Mouse (Mus musculus) thymus, postnatal 14 days (tissue): ENCODE data around the gene Ghrhr.

Experiments used
- DNase-seq: peaks from one replicate; pipeline ENCODE4 v3.0.0; 2021

The Ghrhr gene

DNA sequence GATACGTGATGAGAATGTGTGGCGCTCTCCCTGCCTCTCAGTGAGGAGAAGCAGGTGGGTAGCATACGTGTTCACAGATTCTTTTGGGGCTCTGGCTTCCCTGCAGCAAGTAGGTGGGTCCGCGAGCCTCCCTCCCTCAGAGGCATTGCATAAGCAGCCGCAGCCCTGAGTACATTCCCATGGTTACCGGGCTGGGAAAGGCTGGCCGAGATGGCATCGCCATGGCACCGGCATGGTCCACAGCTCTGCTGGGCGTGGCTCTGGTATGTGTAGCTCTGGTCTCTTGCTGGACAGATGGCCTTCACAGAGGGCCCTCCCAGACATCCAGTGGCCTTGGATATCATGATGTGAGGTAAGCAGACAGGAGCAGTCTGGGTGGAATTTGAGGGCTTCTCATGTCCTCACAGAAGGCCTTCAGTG is 20.5 kb downstream of the Ghrhr start:
- DNase-seq = no peak

DNA sequence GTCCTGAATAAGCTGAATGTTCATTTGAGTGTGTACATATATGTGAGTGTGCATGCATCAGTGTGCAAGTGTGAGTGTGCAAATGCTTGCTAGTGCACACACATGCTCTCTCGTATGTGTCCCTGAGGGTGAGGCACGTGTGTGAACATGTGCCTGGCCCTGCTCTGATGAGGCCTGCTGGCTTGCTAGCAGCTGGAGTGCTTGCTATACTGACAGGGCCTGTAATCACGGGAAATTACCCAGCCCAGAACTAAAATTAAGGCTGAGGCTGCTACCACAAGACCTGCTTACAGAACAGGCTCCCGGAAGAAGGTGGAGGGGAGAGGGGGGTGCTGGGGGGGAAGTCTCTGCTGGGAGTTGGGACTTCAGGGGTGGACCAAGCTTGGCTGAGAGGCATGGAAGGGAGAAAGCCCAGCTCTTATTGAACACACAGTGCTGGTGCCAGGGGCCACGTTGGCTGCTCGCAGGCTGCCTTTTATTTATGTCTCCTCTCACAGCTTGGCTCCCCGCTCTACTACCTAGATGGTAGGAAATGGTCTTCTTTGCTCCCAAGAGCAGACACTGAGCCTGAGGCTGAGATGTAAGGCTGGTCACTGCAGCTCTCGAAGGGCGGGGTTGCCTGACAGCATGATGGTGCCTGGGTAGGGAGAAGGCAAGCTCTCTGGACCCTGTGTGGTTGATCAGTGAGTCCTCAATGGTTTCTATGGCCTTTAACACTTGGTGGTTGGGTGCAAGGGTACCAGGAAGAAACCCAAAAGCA is 23.0 kb downstream of the Ghrhr start:
- no peak for DNase-seq

DNA sequence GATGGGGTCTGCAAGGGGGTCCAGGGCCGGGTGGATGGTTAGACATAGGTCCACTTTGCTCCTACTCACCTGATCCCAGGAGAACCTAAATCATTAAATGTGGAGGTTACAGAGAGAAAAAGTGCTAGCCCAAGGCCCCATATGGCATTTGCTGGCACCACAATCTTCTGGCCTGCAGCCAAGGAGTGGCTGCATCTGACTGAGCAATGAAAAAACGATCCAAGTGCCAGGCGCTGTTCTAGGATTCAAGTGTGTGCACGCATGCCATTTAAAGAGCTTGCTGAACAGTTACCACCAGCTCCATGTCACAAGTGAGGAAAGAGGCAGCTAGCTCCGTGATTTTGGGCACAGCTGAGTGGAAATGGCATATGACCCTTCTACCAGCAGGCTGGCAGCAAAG is 23.8 kb downstream of the Ghrhr start:
- no peak for DNase-seq

DNA sequence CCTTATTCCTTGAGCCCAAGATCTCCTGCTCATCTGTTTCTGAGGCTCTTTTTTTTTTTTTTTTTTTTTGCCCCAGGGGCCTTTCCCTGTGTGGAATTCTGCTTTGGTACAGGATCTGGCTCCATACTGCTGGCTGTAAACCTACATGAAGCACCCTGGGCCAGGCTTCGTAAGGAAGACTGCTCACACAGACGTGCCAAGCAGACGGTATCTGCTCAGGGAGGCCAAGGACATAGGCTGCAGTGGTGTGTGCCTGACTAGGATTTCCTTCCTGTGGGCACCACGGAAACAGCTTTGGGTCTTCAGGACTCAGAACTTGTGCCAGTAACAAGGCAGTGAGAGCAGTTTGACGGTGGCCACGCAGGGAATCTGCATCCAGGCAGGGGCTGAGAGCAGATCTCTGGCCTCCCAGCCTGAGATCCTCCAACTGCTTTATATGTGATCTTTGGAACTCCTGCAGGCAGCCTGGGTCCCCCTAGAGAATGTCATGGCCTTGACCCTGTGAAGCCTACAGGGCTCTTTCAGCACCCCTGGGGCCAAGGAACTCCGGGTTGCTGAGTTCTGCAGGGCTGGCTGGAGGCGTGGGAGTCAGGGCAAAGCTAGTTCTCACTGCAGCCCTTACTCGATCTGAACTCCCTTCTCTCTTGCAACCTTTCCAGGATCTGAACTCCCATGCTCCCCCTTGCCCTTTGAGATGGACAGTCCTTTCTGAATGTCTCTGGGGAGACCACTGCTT is 26.1 kb downstream of the Ghrhr start:
- DNase-seq = no peak

DNA sequence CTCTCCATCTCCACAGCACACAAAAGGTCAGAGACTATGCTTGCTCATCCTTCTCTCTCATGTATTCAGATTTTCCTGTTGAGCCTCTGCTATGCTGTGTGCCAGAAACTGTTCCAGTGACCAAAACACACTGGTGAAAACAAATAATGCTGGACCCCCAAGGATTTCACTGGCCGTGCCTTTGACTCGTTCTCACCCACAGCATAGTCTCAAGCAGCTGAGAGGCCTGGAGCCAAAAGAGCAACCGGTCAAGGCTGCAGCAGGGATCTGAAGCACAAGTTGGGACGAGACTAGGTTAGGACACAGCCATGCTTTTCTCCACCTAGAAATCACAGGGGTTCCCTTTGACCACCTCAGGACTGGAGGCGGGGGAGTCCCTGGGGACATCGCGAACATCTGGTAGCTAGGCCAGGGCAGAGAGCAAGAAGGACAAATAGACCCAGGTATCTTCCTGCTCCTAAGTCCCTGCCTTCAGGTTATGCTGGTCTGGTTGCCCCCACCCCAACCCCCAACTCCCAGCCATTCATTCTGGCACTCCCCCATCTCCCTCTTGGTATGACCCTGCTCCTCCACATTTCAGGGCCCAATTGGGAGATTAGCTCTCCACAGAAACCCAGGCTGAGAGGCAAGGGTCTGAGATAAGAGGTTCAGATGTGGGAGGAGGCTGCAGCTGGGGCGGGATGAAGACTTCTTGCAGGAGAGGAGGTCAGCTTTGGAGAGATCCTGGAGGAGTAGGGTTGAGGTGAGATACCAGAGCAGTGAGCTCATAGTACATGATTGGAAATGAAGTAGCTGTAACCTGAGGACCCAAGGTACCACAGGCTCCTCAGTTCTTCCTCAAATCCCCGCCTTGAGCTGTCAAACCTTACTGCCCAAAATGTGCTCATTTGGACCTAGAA is 27.6 kb downstream of the Ghrhr start:
- no peak for DNase-seq

DNA sequence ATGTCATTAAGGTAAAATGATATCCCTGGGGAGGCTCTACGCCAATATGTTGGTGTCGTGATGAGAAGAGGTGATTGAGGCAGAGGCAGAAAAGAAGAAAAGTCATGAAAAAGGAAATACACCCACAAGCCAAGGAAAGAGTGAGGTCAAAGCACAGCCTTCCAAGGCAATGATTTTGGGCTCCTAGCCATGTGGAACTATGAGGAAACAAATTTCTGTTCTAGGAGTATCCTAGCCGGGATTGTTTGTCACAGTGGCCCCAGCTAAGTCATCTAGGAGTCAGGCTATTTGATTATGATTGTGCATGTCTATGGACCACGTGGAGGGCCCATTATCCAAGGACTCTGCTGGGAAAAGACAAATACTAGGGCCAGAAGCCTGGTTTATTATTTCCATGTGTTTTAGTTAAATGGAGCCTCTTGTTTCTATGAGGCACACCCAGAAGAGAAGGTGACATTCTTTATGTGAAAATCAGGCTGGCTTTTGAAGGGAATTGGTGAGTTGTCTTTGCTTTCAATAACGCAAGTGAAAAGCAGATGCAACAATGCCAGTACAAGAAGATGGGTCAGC is 28.4 kb downstream of the Ghrhr start:
- no peak for DNase-seq

DNA sequence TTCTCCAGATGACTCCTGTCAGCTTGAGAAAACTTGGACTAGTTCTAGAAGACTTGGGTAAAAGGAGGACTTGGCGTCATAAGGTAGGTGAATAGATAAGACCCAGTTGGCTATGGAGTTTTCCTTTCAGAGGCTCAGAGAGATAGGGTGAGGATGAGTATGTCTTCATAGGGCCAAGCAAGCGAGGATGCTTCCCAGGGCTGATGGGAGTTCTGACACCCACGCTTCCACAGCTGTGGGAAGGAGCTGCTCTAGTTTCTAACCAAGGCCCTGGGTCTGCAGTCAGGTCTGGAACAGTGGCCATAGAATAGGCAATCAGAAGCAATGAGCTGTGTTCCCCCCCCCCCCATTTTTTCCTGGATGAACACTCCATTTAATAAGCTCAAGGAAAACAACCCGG is 31.2 kb downstream of the Ghrhr start:
- no peak for DNase-seq

DNA sequence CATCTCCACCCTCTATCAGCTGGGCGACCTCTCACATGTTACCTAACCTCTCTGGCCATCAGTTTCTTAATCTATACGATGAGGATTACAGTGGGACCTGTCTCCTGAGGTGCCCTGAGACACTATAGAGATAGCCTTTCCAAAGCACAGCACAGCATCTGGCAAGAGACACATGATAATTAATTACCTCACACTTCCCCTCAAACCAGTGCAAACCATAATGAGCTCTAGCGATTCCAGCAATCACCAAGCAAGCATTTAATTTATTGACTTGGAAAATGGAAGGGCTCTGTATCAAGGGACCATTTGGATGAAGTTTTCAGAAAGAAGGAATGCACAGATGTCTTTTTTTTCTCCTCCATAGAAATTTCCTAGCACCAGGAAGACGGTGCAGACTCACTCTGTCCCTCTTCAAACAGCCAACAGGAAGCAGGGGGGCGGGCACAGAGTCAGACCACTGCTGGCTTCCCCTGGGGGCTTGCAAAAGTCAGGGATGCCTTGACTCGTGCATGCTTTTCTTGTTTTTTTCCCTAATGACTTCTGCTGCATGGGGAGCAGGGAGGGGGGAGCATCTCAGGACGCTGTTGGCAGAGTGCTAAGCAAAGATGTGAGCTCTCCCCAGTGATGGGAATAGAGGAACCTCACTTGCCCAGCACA is 34.2 kb downstream of the Ghrhr start:
- no peak for DNase-seq

DNA sequence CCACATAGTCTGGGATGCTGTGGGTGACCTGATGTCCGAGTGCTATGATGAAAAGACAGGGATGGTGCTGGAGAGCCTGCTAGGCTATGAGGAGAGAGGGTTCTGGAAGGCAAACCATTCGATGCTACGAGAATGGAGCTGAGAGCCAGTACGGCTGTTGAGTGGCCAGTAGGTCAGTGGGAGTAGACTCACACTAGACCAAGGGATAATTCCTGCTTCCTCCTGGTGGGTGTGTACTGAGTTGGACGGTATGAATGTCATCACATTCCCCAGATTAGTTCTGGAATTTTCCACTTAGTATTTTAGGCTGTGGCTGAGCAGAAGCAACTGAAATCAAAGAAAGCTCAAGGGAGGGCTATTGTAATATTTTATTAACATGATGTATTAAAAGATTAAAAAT is 34.9 kb downstream of the Ghrhr start:
- DNase-seq = no peak

DNA sequence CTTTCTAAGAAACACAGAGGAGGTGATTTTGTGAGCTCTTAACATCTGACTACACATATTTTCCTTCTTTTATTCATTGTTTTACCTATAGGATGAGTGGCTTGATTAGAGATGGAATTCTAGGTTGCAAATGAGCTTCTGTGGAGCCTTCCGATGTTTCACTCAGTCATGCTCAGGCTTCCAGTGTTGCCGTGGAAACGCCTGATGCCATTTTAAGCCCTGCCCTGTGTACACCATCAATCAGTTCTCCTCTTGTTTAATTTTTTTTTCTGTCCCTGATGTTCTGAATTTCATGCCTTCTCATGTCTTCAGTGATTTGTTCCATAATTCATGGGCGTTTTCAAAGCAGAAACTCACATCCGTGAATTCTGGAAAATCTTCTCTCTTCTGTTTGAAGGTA is 40.1 kb downstream of the Ghrhr start:
- DNase-seq = no peak

DNA sequence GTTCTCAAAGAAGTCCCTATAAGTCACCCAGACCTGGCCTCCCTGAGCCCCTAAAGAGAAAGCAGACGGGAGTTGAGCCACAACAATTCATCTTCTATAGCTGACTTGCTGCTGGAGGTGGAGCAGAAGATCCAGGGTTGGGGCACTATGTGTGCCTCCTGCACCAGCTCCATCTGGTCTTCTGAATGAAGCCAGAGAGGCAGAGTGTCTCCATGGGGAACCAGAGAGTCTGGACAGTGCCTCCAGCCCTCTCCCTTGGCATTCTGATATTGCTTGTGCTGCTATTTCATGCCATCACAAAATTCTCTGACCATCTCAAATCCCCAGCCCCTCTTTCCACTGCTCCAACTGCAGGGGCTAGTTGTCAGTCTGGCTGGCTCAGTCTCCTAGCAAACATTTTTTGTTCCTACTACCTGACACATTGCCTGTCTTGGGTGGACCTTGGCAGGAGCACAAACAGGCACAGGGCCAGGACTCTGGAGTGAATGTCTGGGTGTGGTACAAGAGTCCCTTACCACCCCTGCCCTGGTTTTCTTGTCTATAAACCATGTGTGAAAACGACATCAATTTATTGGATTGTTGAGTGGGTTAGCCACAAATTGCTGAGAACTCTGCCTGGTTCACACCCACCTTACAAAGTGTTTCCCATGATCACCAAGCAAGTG is 42.8 kb downstream of the Ghrhr start:
- no peak for DNase-seq

DNA sequence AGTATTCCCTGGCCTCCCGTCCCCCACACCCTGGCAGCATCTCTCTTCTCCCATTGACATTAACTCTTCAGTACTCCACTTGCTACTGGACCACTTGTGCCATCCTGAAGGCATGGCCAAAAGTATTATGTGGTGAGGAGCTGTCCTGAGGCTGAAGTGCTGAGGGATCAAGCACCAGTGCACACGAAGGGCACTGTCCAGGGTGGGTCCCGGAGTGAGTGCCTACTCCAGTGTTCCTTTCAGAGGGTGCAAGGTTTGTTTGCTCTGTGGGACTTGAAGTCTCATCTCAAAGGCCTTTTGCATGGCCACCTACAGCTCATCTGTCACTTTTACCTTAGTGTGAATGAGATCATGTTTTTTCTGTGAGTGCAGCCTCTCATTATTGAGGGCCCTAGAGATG is 44.3 kb downstream of the Ghrhr start:
- no peak for DNase-seq

DNA sequence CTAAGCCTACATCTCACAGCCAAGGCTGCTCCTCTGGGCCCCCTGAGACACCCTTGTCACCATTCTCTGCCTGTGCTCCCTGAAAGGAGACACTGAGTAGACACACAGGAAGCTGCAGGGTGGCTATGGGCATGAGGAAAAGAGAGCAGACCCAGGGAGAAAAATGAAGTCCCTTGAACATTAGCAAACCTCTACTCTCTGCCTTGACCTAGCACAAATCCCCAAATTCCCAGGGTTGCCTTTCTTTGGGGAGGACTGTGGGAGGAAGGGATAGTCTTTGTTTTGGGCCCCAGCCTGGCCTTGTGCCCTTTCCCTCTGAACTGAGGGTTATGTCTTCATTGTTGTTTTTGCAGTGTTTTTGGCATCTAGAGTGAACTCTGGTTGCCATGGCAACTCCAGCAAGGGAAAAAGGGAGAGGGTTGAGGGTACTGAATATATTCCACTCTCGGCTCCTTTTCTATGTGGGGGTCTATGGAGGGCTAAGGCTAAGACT is 44.8 kb downstream of the Ghrhr start:
- DNase-seq = no peak

DNA sequence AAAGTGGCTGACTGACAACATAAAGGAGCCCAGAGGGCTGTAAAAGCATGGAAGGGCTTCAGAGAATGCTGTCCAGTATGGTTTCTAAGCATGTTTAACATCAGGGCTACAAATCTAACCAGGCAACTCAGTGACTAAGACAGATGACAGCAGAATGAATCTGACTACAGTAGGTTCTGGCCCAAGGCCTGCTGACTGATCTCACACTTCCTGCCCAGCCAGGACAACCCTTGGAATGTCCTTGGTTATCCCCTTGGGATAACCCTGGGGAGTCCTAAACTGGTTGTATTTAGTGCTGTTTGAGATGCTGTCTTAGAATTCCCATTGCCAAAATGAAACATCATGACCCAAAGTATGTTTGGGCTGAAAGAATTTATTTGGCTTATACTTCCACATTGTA is 56.0 kb downstream of the Ghrhr start:
- no peak for DNase-seq

DNA sequence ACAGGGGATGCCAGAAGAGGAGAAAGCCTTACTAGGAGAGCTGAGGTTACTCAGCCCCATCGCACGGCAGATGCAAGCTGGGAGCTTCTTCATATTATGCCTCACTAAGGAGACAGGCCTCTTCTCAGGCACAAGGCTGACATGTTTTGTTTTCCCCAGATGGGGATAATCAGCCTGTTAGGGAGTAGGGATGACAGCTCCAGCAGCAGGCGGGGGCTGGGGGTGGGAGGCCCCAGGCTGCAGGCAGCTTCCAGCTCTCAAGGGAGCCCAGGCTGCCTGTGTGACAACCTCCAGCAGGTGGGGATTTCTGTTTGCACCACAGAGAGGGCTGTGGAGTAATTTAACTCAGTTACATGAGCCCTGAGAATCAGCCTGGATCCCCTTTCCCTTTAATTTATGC is 58.3 kb downstream of the Ghrhr start:
- DNase-seq = no peak

DNA sequence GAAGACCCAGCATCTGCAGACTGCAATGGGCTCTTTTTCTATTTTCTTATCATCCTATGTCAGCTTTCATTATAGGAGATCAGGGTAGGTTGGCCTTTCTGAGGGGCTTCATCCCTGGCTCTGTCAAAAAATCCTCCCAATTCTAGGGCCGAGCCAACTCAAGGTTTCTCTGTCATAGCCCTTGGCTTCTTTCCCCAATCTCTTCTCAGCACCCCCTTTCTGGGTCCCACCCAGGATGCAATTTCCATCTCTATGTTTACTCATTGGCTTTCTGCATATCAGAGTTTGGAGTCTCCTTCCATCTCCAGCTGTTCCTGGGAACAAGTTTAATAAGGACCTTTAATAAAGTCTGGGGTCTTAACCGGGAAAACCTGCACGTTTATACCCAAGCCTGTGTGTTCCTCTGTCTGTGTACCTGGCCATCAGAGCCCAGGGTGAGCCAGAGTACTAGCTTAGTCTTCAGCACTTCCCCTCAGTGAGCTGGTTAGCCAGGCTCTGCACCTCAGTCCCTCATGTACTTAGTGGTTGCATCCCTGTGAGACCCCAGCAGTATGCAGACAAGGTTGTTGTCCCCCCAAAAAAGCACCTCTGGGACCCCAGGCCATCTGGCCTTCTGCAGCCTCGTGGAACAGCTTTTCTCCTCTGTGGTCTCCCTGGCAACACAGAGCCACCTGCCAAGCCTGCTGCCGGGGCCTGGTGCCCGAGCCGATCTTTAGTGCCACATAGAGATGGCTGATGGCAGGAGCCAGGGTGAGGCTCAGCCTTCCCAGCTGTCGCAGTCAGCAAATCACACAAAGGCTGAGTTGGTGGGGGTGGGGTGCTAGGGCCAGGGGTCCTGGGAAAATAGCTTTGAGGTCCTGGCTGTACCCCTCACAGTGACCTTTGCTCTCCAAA is 59.4 kb downstream of the Ghrhr start:
- no peak for DNase-seq

DNA sequence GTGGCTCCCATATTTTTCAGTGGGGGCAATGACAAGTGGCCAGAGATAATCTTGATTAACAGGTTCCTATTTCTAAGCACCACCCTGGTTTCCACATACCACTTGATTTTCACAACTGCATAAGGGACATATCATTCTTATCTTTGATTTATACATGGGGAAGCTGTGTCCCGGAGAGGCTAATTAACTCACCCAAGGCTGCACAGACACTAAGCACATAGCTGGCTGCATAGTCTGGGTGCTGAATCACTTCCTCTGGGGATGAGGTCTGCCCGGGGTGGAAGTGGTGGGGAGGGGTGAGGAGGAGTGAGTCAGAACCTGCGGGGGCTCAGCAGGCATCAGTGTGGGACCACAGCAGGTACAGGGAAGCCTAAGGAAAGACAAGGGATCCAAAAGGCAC is 61.8 kb downstream of the Ghrhr start:
- no peak for DNase-seq
